Mouse (Mus musculus) heart, adult 2 months (tissue): ENCODE measurements around the gene Impg1.

Source experiments
- CTCF ChIP-seq: fragments of 200-600 bp; IDR thresholded peaks from 2 replicates; pipeline ENCODE4 v1.8.1; 2022; ENCODE audit warnings: antibody characterized with exemption, mild to moderate bottlenecking, moderate library complexity
- EP300 ChIP-seq: fragments of 200-500 bp; IDR thresholded peaks from 2 replicates; pipeline ENCODE4 v1.6.1; 2011; ENCODE audit warnings: low read depth, low read length, control low read depth; ENCODE audit not compliant: insufficient read depth

DNA sequence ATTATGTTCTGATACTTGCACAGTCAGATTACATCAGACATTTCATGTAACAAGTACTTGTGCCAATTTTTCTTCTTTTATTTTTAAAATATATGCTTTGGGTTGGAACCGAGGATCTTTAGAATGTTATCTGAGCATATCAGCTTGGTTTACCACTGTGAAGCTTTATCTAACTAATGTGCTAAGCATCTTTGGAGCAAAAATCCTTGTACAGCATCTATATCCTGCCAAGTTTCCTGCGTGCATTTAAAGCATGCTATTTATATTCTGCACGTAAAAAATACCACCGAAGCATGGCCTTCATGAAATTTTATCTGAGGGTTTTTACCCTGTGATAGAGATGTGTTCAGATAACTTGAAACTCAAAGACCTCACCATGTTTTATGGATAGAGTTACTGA is 169.2 kb downstream of the Impg1 start:
- no peak for TF ChIP-seq CTCF
- TF ChIP-seq EP300: no peak
